Mouse (Mus musculus) midbrain, embryonic 15.5 days (tissue): Measurements from ENCODE around the gene Nol4l. TPM values are rescaled to one million over a fixed set of nuclear protein-coding genes. Genes with fewer than 3 reads are reported as not detected.
A peak's percentile ranks its signal among the peaks of the same experiment; 100 is the strongest.

ENCODE experiments used
- ATAC-seq: fragments of 200-750 bp; cut with Nextera tagmentation; replicated peaks from 2 replicates; pipeline ENCODE4 v1.8.0; 2017; ENCODE audit warnings: moderate TSS enrichment
- H3K27ac ChIP-seq: fragments of 300-500 bp; sonication (generic); 2 replicates; pipeline ENCODE4 v1.5.1; 2015; ENCODE audit warnings: mild to moderate bottlenecking, inconsistent platforms
- H3K27me3 ChIP-seq: fragments of 300-500 bp; sonication (generic); replicated peaks from 2 replicates; pipeline ENCODE4 v1.6.1; 2015; ENCODE audit warnings: inconsistent platforms
- H3K36me3 ChIP-seq: fragments of 300-500 bp; sonication (generic); replicated peaks from 2 replicates; pipeline ENCODE4 v1.6.1; 2015; ENCODE audit warnings: inconsistent platforms
- H3K4me1 ChIP-seq: fragments of 300-500 bp; sonication (generic); 2 replicates; pipeline ENCODE4 v1.6.1; 2015; ENCODE audit warnings: inconsistent platforms
- H3K4me2 ChIP-seq: fragments of 300-500 bp; sonication (generic); 2 replicates; pipeline ENCODE4 v1.6.1; 2015; ENCODE audit warnings: inconsistent platforms, mild to moderate bottlenecking, moderate library complexity
- H3K4me3 ChIP-seq: fragments of 300-500 bp; sonication (generic); 2 replicates; pipeline ENCODE4 v1.5.1; 2015; ENCODE audit warnings: mild to moderate bottlenecking, inconsistent platforms
- H3K9ac ChIP-seq: fragments of 300-500 bp; sonication (generic); 2 replicates; pipeline ENCODE4 v1.6.1; 2015; ENCODE audit warnings: mild to moderate bottlenecking, inconsistent platforms
- H3K9me3 ChIP-seq: fragments of 300-500 bp; sonication (generic); 2 replicates; pipeline ENCODE4 v1.6.1; 2016; ENCODE audit warnings: inconsistent platforms
- WGBS: fragments of 180-500 bp; shearing (Covaris S2); methylation state at CpG from one replicate; pipeline ENCODE4 v1.1.7; 2015; ENCODE audit warnings: mixed read lengths; 5-methylcytosine and 5-hydroxymethylcytosine counted together
- polyA plus RNA-seq: library from polyadenylated mRNA; unstranded; fragments of >200 nt; fragmentation: Nextera tagmentation; extraction: Ambion mirVana; gene quantifications from 2 replicates; pipeline ENCODE4 v1.2.1, GENCODE M21; 2015

Gene Nol4l
- polyA plus RNA-seq, 1 experiment from 2014 or later, result 54.6 TPM

DNA sequence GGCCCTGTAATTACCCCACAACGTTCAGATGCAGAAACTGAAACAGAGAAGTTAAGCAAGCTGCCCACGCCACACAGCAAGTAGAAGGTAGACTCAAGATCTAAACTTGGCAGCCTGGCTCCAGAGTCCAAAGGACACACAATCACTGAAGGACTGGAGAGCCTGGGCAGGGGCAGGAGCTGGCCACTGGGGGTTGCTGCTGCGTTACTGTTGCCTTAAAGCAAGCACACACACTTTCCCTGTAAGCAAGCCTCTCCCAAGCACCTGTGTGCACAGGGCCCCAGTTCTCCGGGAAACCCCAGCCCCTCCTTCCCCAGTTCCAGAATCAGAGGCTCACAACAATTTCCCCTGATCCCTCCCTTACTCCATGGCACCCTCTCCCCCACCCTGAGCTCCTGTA is 12.8 kb downstream of the Nol4l start:
- Histone ChIP-seq H3K4me2 (no peak overlapping the region), H3K4me1 (peaks cover 20% of the 10 kb centered on the region), H3K9ac (no peak overlapping the region), H3K27me3 (no peaks in the 10 kb centered on the region), H3K4me3 (no peak overlapping the region), H3K36me3 (no peaks in the 10 kb centered on the region), H3K27ac (no peak overlapping the region), H3K9me3 (no peaks in the 10 kb centered on the region)
- WGBS, result 46% methylated on average over 4 of the region's 4 CpGs
- ATAC-seq, result no peak

DNA sequence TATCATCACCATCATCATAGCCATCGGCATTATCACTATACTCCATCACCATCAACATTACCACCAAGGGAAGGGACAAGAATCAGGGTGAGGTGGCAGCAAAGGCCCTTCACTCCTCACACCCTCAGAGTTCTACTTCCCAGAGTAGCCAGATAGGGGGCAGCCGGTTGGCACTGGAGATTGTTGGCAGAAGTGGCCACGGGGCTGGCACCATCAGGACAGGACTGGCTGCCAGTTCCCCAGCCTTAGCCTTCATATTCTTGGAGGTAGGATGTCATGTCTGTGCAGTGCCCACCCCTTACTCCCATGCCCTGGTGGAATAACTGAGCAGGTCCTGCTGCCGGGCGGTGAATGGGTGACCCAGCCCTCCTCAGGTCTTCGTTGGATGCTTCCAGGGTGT is 14.2 kb downstream of the Nol4l start:
- H3K27ac ChIP-seq, result no peak overlapping the region
- no peak for ATAC-seq

DNA sequence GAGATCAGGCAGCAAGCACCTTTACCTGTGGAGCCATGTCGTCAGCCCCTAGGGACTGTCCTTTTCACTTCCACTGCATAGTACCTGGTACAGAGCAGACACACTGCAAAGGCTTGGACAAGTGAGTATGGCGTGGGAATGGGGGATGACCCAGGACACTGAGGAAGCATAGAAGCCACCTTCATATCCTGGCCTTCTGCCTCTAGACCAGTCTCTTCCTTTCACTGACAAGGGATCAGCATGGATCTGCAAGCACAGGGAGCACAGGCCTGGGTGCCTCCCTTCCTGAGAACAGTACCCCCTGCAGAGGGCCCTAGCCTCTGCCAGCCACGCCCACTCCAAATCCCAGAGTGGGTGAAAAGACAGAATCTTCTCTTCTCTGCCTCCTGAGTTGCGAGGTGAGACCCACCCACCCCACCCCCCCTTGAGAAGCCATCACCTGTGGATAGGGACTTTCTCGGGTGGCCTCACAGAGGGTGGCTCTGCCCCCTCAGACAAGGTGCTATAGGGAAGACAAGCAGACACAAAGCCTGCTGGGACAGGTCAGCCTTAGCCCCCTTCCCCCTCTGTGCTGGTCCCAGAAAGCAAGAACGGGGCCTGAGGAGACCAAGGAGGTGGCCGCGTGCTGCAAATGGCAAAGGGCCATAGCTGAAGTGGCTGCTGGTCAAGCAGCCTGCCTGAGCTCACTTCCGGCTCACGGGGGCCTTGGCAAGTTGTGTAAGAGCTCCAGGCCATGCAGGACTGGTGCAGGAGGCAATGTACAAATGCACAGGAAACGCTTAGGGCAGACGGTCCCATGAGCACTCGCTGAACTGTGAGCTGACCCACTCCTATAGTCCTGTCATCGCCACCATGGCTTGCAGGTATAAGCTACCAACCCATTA is 15.0 kb downstream of the Nol4l start:
- Histone ChIP-seq H3K27me3 (no peaks in the 10 kb centered on the region), H3K9me3 (no peaks in the 10 kb centered on the region), H3K36me3 (no peaks in the 10 kb centered on the region), H3K4me1 (peaks cover 39% of the 10 kb centered on the region), H3K9ac (no peak overlapping the region), H3K4me3 (no peak overlapping the region), H3K4me2 (no peak overlapping the region), H3K27ac (no peak overlapping the region)
- 81% methylated on average over 14 of the region's 14 CpGs for WGBS
- ATAC-seq, result no peak

More for the DNA sequence above, 14.2 kb downstream of the Nol4l start:
- H3K4me1 ChIP-seq, result peaks cover 31% of the 10 kb centered on the region
- H3K9me3 ChIP-seq, result no peaks in the 10 kb centered on the region
- H3K4me2 ChIP-seq, result no peak overlapping the region
- no peak overlapping the region for H3K9ac ChIP-seq
- WGBS, result 82% methylated on average over 6 of the region's 6 CpGs
- H3K27me3 ChIP-seq, result no peaks in the 10 kb centered on the region
- H3K4me3 ChIP-seq, result no peak overlapping the region
- H3K36me3 ChIP-seq, result no peaks in the 10 kb centered on the region

DNA sequence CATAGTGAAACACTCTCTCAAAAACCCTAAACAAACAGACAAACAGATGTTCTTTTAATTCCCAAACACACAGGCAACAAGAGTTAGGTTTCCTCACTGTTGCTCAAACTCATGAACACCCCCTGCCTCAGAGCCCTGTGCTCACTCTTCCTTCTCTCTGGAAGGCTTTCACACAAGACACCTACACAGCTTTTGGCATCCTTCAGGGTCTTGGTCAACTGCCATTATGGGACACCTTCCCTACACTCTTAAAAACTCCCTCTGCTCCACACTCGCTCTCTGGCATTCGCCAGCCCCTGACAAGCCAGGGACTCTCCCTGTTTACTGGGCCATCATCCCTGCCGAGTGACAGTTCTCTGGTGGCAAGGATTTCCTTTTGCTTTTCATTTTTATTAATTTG is 15.8 kb downstream of the Nol4l start:
- ATAC-seq, result no peak
- WGBS, result 93% methylated on average over 3 of the region's 3 CpGs

GRCm38 (mm10) chr2:153512416-153513323 is 17.1 kb downstream of the Nol4l start:
- Histone ChIP-seq H3K9me3 (no peaks in the 10 kb centered on the region), H3K36me3 (no peaks in the 10 kb centered on the region), H3K9ac (no peak overlapping the region), H3K4me3 (no peak overlapping the region), H3K27ac (no peak overlapping the region), H3K4me1 (peaks cover 58% of the 10 kb centered on the region), H3K27me3 (no peaks in the 10 kb centered on the region), H3K4me2 (no peak overlapping the region)
- no peak for ATAC-seq
- WGBS, result 80% methylated on average over 14 of the region's 14 CpGs

More for the DNA sequence above, 15.8 kb downstream of the Nol4l start:
- no peak overlapping the region for H3K27ac ChIP-seq
- H3K27me3 ChIP-seq, result no peaks in the 10 kb centered on the region
- no peak overlapping the region for H3K4me2 ChIP-seq
- H3K9ac ChIP-seq, result no peak overlapping the region
- H3K36me3 ChIP-seq, result no peaks in the 10 kb centered on the region
- peaks cover 47% of the 10 kb centered on the region for H3K4me1 ChIP-seq
- no peak overlapping the region for H3K4me3 ChIP-seq
- H3K9me3 ChIP-seq, result no peaks in the 10 kb centered on the region

- no peak overlapping the region for H3K4me3 ChIP-seq
- no peaks in the 10 kb centered on the region for H3K9me3 ChIP-seq
- H3K27ac ChIP-seq, result no peak overlapping the region
- 43% methylated on average over 6 of the region's 6 CpGs for WGBS
- no peak for ATAC-seq
- H3K27me3 ChIP-seq, result no peaks in the 10 kb centered on the region
- no peak overlapping the region for H3K9ac ChIP-seq
- no peaks in the 10 kb centered on the region for H3K36me3 ChIP-seq
- no peak overlapping the region for H3K4me2 ChIP-seq
- peaks cover 57% of the 10 kb centered on the region for H3K4me1 ChIP-seq
These were observed 18.2 kb downstream of the Nol4l start for GRCm38 (mm10) chr2:153511562-153511961.

DNA sequence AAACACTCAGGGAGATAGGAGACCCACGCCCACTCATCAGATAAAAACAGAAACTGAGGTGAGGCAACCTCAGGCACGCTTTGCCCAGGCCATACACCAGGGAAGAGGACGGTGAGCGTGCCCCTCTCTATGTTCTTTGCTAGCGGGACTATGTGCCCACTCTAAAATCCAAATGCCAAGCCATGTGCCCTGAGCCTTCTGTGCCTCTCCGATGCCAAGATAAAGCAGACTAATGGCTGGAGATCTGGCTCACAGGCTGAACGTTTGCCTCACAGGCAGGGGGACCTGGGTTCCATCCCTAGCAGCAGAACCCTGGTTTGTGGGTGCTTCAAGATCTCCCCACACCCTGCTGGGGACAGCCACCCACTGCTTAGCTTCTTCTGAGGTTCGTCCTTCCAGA is 19.6 kb downstream of the Nol4l start:
- no peak overlapping the region for H3K9ac ChIP-seq
- ATAC-seq, result no peak; the same call in 1 of the 2 replicates
- peak overlapping the region; percentile 78; the same call in 1 of the 2 replicates for H3K27ac ChIP-seq
- H3K4me3 ChIP-seq, result no peak overlapping the region
- WGBS, result 84% methylated on average over 8 of the region's 8 CpGs
- no peak overlapping the region for H3K4me2 ChIP-seq
- H3K27me3 ChIP-seq, result no peaks in the 10 kb centered on the region
- no peaks in the 10 kb centered on the region for H3K9me3 ChIP-seq
- H3K4me1 ChIP-seq, result peaks cover 51% of the 10 kb centered on the region
- no peaks in the 10 kb centered on the region for H3K36me3 ChIP-seq

GRCm38 (mm10) chr2:153509211-153510029 is 20.4 kb downstream of the Nol4l start:
- Histone ChIP-seq H3K36me3 (no peaks in the 10 kb centered on the region), H3K27ac (peak overlapping the region; percentile 78), H3K4me3 (no peak overlapping the region; the same call in 1 of the 2 replicates), H3K9ac (peak overlapping the region; percentile 29), H3K27me3 (no peaks in the 10 kb centered on the region), H3K9me3 (no peaks in the 10 kb centered on the region), H3K4me1 (peaks cover 49% of the 10 kb centered on the region), H3K4me2 (peak overlapping the region; percentile 32; the same call in 1 of the 2 replicates)
- ATAC-seq, result peak; percentile 58
- 11% methylated on average over 17 of the region's 18 CpGs for WGBS

- 51% methylated on average over 3 of the region's 3 CpGs for WGBS
- Histone ChIP-seq H3K27me3 (no peaks in the 10 kb centered on the region), H3K4me2 (no peak overlapping the region), H3K9me3 (no peaks in the 10 kb centered on the region), H3K27ac (peak overlapping the region; percentile 5; the same call in 1 of the 2 replicates), H3K36me3 (no peaks in the 10 kb centered on the region), H3K4me1 (peaks cover 48% of the 10 kb centered on the region), H3K9ac (no peak overlapping the region), H3K4me3 (no peak overlapping the region)
- ATAC-seq, result peak; percentile 21; the same call in 1 of the 2 replicates
These were observed 21.4 kb downstream of the Nol4l start for GRCm38 (mm10) chr2:153508405-153508804.

GRCm38 (mm10) chr2:153507969-153508368 is 21.8 kb downstream of the Nol4l start:
- Histone ChIP-seq H3K36me3 (no peaks in the 10 kb centered on the region), H3K9ac (no peak overlapping the region), H3K4me3 (no peak overlapping the region), H3K27ac (no peak overlapping the region), H3K4me1 (peaks cover 48% of the 10 kb centered on the region), H3K27me3 (no peaks in the 10 kb centered on the region), H3K9me3 (no peaks in the 10 kb centered on the region), H3K4me2 (no peak overlapping the region)
- WGBS, result 91% methylated on average over 2 of the region's 2 CpGs
- ATAC-seq, result peak; percentile 8; the same call in 1 of the 2 replicates

DNA sequence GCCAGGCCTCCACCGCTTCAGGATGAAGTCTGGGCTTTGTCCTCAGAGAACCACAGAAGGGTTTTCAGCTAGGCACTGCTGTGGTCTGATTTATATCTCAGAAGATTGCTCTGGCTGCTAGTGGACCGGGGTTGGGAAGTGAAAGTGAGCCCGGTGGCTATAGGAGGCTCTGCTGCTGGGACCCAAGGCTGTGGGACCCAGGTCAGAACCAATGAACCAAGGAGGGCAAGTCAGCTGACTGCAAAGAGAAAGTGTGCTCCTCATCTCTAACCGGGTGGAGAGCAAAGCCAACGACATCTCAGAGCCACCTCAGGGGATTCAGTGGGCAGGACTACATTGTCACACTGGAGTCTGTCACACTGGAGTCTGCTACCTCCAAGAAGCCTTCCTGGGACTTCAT is 23.4 kb downstream of the Nol4l start:
- Histone ChIP-seq H3K36me3 (no peaks in the 10 kb centered on the region), H3K27ac (no peak overlapping the region), H3K9ac (no peak overlapping the region), H3K27me3 (no peaks in the 10 kb centered on the region), H3K4me2 (no peak overlapping the region), H3K4me3 (no peak overlapping the region), H3K9me3 (no peaks in the 10 kb centered on the region), H3K4me1 (peaks cover 33% of the 10 kb centered on the region)
- ATAC-seq, result no peak
- 90% methylated on average over 5 of the region's 5 CpGs for WGBS
